Mouse (Mus musculus) liver, embryonic 14.5 days (tissue): Measurements from ENCODE around the gene Car6.

Experiments
- CTCF ChIP-seq: IDR thresholded peaks from 2 replicates; pipeline ENCODE4 v1.5.1; 2016; ENCODE audit warnings: antibody characterized with exemption, low read depth, control low read depth
- EP300 ChIP-seq: IDR thresholded peaks from 2 replicates; pipeline ENCODE4 v1.6.1; 2016; ENCODE audit warnings: antibody characterized with exemption, low read depth

- TF ChIP-seq EP300 (no peak), CTCF (no peak)
Observed at GRCm38 (mm10) chr4:150192199-150192598, 8.9 kb downstream of the Car6 start.
